Mouse (Mus musculus) lung, postnatal 0 days (tissue): Measurements from ENCODE around the gene Crhbp. TPM values are rescaled to one million over a fixed set of nuclear protein-coding genes. Genes with fewer than 3 reads are reported as not detected.

Experiments
- ATAC-seq: fragments of 200-750 bp; cut with Nextera tagmentation; 2 replicates; pipeline ENCODE4 v1.8.0; 2017; ENCODE audit warnings: moderate library complexity
- DNase-seq: peaks from one replicate; pipeline ENCODE4 v3.0.0-alpha.2; 2016; ENCODE audit warnings: low spot score
- H3K27ac ChIP-seq: fragments of 300-500 bp; sonication (generic); 2 replicates; pipeline ENCODE4 v1.5.1; 2014; ENCODE audit warnings: antibody characterized with exemption, mild to moderate bottlenecking, low read length, mixed read lengths
- H3K27me3 ChIP-seq: fragments of 300-500 bp; sonication (generic); replicated peaks from 2 replicates; pipeline ENCODE4 v1.6.1; 2014; ENCODE audit warnings: low read length, mixed read lengths; ENCODE audit not compliant: insufficient read depth
- H3K36me3 ChIP-seq: fragments of 300-500 bp; sonication (generic); 2 replicates; pipeline ENCODE4 v1.6.1; 2014; ENCODE audit warnings: low read length, mixed read lengths; ENCODE audit not compliant: insufficient read depth
- H3K4me1 ChIP-seq: fragments of 300-500 bp; sonication (generic); 2 replicates; pipeline ENCODE4 v1.6.1; 2014; ENCODE audit warnings: antibody characterized with exemption, low read depth, low read length, mixed read lengths; ENCODE audit not compliant: insufficient read depth
- H3K4me2 ChIP-seq: fragments of 300-500 bp; sonication (generic); replicated peaks from 2 replicates; pipeline ENCODE4 v1.6.1; 2014; ENCODE audit warnings: low read depth, mild to moderate bottlenecking, low read length, moderate library complexity, mixed read lengths
- H3K4me3 ChIP-seq: fragments of 300-500 bp; sonication (generic); 2 replicates; pipeline ENCODE4 v1.5.1; 2014; ENCODE audit warnings: low read depth, low read length
- H3K9ac ChIP-seq: fragments of 300-500 bp; sonication (generic); replicated peaks from 2 replicates; pipeline ENCODE4 v1.6.1; 2014; ENCODE audit warnings: low read depth, mild to moderate bottlenecking
- H3K9me3 ChIP-seq: fragments of 300-500 bp; sonication (generic); 2 replicates; pipeline ENCODE4 v1.6.1; 2016; ENCODE audit warnings: low read length, mixed read lengths
- CTCF ChIP-seq: IDR thresholded peaks from 2 replicates; pipeline ENCODE4 v1.5.1; 2016; ENCODE audit warnings: antibody characterized with exemption, mild to moderate bottlenecking
- EP300 ChIP-seq: IDR thresholded peaks from 2 replicates; pipeline ENCODE4 v1.6.1; 2016; ENCODE audit warnings: antibody characterized with exemption, mild to moderate bottlenecking, control low read depth
- WGBS: fragments of 180-500 bp; shearing (Covaris S2); extraction: QIAGEN DNeasy Blood & Tissue Kit; methylation state at CpG from one replicate; pipeline ENCODE4 v1.1.7; 2014; 5-methylcytosine and 5-hydroxymethylcytosine counted together
- polyA plus RNA-seq: library from polyadenylated mRNA; unstranded; fragments of >200 nt; fragmentation: Nextera tagmentation; extraction: Ambion mirVana; gene quantifications from 2 replicates; pipeline ENCODE4 v1.2.1, GENCODE M21; 2015

The Crhbp gene
- polyA plus RNA-seq, 1 experiment from 2014 or later, result not detected

- Histone ChIP-seq H3K9me3 (no peaks in the 10 kb centered on the region), H3K4me2 (no peak overlapping the region), H3K4me1 (no peaks in the 10 kb centered on the region), H3K27me3 (no peaks in the 10 kb centered on the region), H3K4me3 (no peak overlapping the region), H3K27ac (no peak overlapping the region), H3K36me3 (no peaks in the 10 kb centered on the region), H3K9ac (no peak overlapping the region)
- 67% methylated on average over 6 of the region's 6 CpGs for WGBS
- no peak for ATAC-seq
- no peak for DNase-seq
- TF ChIP-seq CTCF, result no peak
- no peak for TF ChIP-seq EP300
These were observed 32.4 kb upstream of the Crhbp start for GRCm38 (mm10) chr13:95477173-95477572.

GRCm38 (mm10) chr13:95475124-95475523, 30.4 kb upstream of the Crhbp start:
- WGBS, result 30% methylated on average over 7 of the region's 7 CpGs
- ATAC-seq, result no peak
- no peaks in the 10 kb centered on the region for H3K27me3 ChIP-seq
- H3K4me3 ChIP-seq, result no peak overlapping the region
- no peak for TF ChIP-seq CTCF
- TF ChIP-seq EP300, result no peak
- no peak overlapping the region for H3K9ac ChIP-seq
- no peak overlapping the region for H3K27ac ChIP-seq
- no peaks in the 10 kb centered on the region for H3K36me3 ChIP-seq
- no peak for DNase-seq
- H3K4me1 ChIP-seq, result no peaks in the 10 kb centered on the region
- no peaks in the 10 kb centered on the region for H3K9me3 ChIP-seq
- H3K4me2 ChIP-seq, result no peak overlapping the region

GRCm38 (mm10) chr13:95474294-95474693, 29.6 kb upstream of the Crhbp start:
- no peak for ATAC-seq

GRCm38 (mm10) chr13:95470970-95471369, 26.2 kb upstream of the Crhbp start:
- Histone ChIP-seq H3K4me1 (no peaks in the 10 kb centered on the region), H3K27me3 (no peaks in the 10 kb centered on the region), H3K4me2 (no peak overlapping the region), H3K27ac (no peak overlapping the region), H3K36me3 (no peaks in the 10 kb centered on the region), H3K4me3 (no peak overlapping the region), H3K9ac (no peak overlapping the region), H3K9me3 (no peaks in the 10 kb centered on the region)
- WGBS, result 43% methylated on average over 2 of the region's 2 CpGs
- DNase-seq, result no peak
- TF ChIP-seq CTCF (peak; percentile 67), EP300 (no peak)
- ATAC-seq, result no peak

More at GRCm38 (mm10) chr13:95474294-95474693, 29.6 kb upstream of the Crhbp start:
- no peak for TF ChIP-seq EP300
- TF ChIP-seq CTCF, result no peak
- H3K27me3 ChIP-seq, result no peaks in the 10 kb centered on the region
- H3K27ac ChIP-seq, result no peak overlapping the region
- H3K4me1 ChIP-seq, result no peaks in the 10 kb centered on the region
- no peaks in the 10 kb centered on the region for H3K9me3 ChIP-seq
- 73% methylated on average over 3 of the region's 3 CpGs for WGBS
- no peak overlapping the region for H3K9ac ChIP-seq
- no peak for DNase-seq
- no peak overlapping the region for H3K4me3 ChIP-seq
- H3K36me3 ChIP-seq, result no peaks in the 10 kb centered on the region
- H3K4me2 ChIP-seq, result no peak overlapping the region

DNA sequence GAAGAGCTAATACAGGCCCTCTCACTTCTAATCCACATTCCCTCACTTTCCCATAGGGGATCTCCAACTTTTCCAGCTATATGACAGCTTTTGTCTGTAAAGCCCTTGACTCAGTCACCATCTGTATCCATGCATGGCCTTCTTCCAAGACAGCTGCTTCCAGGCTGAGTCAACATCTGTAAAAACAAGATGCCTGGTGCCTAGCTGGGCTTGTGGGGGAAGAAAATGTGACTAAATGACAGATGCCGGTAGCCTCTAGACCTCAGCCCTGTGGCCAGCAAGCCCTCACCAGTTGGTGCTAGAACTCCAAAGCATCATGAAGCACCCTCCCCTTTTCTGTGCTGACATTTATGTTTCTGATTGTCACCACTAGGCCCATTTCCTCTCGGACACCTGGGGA, 6.8 kb upstream of the Crhbp start:
- no peak for ATAC-seq

DNA sequence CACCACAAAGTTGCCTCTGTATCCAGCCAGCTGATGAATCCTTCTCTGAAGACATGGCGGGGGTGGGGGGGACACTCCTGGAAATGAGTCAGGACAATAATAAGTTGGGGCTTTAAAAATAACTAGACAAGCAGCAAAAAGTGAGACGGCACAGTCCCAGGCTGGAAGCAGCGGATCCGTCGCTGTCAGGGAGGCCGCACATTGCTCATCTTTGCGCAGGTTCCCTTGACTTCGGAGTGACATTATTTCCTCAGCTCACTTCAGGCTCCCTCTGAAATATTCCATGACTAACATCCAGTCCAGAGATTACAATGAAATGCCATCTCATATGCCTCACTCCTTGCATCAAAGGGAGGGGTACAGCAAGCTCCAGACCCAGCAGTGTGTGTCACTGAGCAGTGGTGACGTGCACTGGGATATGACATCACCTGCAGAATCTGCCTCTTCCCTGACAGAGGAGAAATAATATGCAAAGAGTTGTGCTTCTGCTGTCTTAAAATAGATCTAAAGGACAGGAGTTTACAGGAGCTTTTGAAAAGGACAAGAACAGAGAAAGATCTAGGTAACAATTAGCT, 6.0 kb upstream of the Crhbp start:
- Histone ChIP-seq H3K9ac (no peak overlapping the region), H3K9me3 (no peaks in the 10 kb centered on the region), H3K27me3 (no peaks in the 10 kb centered on the region), H3K4me3 (no peak overlapping the region), H3K4me2 (no peak overlapping the region), H3K27ac (no peak overlapping the region), H3K36me3 (no peaks in the 10 kb centered on the region), H3K4me1 (no peaks in the 10 kb centered on the region)
- TF ChIP-seq CTCF (no peak), EP300 (no peak)
- 89% methylated on average over 9 of the region's 9 CpGs for WGBS
- no peak for DNase-seq
- no peak for ATAC-seq

More for the DNA sequence above, 6.8 kb upstream of the Crhbp start:
- no peak overlapping the region for H3K4me3 ChIP-seq
- WGBS, result 69% methylated on average over 2 of the region's 2 CpGs
- H3K27ac ChIP-seq, result no peak overlapping the region
- no peaks in the 10 kb centered on the region for H3K36me3 ChIP-seq
- no peaks in the 10 kb centered on the region for H3K9me3 ChIP-seq
- DNase-seq, result no peak
- no peak for TF ChIP-seq CTCF
- TF ChIP-seq EP300, result no peak
- H3K27me3 ChIP-seq, result no peaks in the 10 kb centered on the region
- H3K4me1 ChIP-seq, result no peaks in the 10 kb centered on the region
- H3K9ac ChIP-seq, result no peak overlapping the region
- no peak overlapping the region for H3K4me2 ChIP-seq

DNA sequence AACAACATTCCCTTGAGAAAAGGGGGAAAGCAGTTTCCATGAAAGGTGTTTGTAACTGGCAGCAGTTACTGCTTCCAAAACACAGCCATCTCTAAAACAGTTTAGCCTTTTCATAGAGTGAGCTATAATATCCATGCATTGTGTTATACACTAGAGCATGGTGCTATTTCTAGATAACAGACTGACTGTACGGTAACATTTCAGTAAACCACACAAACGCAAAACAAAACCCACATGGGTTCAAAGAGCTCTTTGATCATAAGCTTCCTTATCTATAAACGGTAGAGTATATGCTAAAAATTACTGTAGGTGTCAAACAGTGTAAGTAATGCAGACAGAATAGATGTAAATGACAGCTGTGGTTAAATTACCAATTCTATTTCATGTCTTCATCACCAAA, 5.0 kb upstream of the Crhbp start:
- TF ChIP-seq CTCF (no peak), EP300 (no peak)
- no peak for DNase-seq
- Histone ChIP-seq H3K9ac (no peak overlapping the region), H3K9me3 (no peaks in the 10 kb centered on the region), H3K4me2 (no peak overlapping the region), H3K27me3 (peaks cover 6% of the 10 kb centered on the region; the same call in 1 of the 2 replicates), H3K36me3 (no peaks in the 10 kb centered on the region), H3K27ac (no peak overlapping the region), H3K4me3 (no peak overlapping the region), H3K4me1 (no peaks in the 10 kb centered on the region)
- 52% methylated on average over 3 of the region's 3 CpGs for WGBS
- ATAC-seq, result no peak
